Mouse (Mus musculus): Measurements from ENCODE around the gene Gm28230. TPM values are rescaled to one million over a fixed set of nuclear protein-coding genes. Genes with fewer than 3 reads are reported as not detected.

Gene Gm28230
- total RNA-seq, 2 experiments from 2014 or later, result 0.07 TPM; not detected in 1

- DNase-seq, result no peak
- intact Hi-C loops (cut with DNase I), result no loop called here
Observed at GRCm38 (mm10) chr2:74734996-74735811, 8.7 kb downstream of the Gm28230 start.

DNA sequence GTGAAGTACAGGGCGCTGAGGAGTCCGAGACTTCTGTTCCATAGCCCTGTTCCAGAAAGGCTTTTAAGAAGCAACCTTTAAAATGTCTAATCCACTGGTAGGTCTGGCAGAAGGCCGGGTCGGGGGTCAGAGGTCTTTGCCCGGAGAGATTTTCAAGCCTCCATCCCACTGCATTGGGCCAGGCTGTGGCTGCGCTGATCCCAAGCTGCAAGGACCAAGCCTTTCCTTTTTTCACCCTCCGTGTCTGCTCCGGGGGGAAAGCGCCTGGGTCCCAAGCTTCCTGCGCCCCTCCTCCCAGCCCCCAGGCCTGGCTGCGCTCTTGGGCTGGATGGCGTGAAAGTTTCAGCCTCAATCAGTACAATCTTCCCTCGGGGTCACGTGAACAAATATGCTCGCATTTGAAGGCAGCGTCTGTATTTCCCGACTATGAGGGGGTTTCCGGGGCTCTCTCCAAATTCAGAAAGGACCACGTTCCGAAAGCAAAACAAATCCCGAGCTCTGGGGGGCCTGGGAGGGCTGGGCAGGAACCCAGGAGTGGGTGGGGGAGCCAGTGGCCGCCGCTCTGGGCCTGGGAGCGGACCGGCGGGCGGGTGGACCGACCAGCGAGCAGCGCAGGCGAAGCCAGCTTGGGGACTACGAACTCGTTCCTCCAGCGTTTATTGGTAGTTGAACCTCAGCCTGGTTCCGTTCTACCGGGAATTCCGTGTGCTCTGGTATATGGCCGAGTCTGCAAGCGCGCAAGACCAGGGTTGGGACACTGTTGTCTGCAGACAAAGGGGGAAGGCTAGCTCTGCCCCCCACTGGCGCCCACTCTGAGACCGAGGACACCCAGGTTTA lies 9.5 kb downstream of the Gm28230 start:
- intact Hi-C loops (cut with DNase I), result no loop called here
- DNase-seq, result no peak

GRCm38 (mm10) chr2:74736688-74737577 lies 10.4 kb downstream of the Gm28230 start:
- intact Hi-C loops (cut with DNase I), result no loop called here
- no peak for DNase-seq

GRCm38 (mm10) chr2:74737578-74738070 lies 11.1 kb downstream of the Gm28230 start:
- no peak for DNase-seq
- intact Hi-C loops (cut with DNase I), result no loop called here

DNA sequence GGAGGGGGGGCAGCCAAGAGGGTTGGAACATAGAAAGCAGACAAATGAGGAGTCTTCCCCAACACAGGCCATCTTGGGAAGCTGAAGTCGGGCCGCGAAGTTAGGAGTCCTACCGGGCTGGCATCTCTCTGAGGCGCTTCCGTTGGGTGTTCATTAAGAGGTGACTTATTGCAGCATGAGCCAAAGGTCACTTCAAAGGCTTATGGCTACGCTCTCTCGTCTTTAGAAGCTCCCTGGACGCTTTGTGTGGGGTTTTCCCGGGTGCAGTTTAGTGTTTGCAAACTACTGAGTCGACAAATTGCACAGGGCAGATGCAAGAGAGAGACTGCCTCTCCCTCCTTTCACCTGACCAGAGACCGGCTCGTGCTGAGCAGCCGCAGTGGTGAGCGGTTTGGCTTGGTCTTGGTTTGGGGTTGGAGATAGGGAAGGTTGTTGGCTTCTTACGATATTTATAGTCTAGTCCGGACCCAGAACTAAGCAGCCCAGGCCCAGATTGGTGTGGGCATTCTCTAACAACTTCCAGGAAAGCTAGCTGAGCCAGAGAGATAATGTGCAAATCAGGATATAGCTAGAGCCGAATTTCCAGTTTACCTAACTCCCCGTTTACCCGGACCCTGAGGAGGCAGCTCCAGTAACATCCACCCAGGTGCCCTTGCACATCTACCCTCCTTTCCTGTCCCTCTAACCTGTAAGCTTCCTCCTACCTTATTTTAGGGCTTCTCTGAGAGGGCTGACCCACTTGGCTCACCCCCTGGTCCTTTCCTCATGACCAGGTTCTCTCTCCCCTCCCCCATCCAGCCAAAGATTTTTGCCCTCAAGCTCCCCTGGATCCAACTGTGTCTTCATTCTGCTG lies 12.3 kb downstream of the Gm28230 start:
- no peak for DNase-seq
- intact Hi-C loops (cut with DNase I), result no loop called here

- DNase-seq, result no peak
- intact Hi-C loops (cut with DNase I), result no loop called here
Observed at GRCm38 (mm10) chr2:74739476-74739800, 12.9 kb downstream of the Gm28230 start.

- no peak for DNase-seq
- intact Hi-C loops (cut with DNase I), result no loop called here
Observed at GRCm38 (mm10) chr2:74739869-74740268, 13.3 kb downstream of the Gm28230 start.

- intact Hi-C loops (cut with DNase I), result no loop called here
Observed at GRCm38 (mm10) chr2:74740311-74741091, 14.0 kb downstream of the Gm28230 start.

GRCm38 (mm10) chr2:74741252-74741978 lies 14.9 kb downstream of the Gm28230 start:
- intact Hi-C loops (cut with DNase I), result no loop called here
- DNase-seq, result no peak

More at GRCm38 (mm10) chr2:74740311-74741091, 14.0 kb downstream of the Gm28230 start:
- no peak for DNase-seq

GRCm38 (mm10) chr2:74741979-74742277 lies 15.4 kb downstream of the Gm28230 start:
- intact Hi-C loops (cut with DNase I), result no loop called here
- no peak for DNase-seq

- DNase-seq, result no peak
- intact Hi-C loops (cut with DNase I), result no loop called here
Observed at GRCm38 (mm10) chr2:74745540-74746297, 19.2 kb downstream of the Gm28230 start.

GRCm38 (mm10) chr2:74746298-74746921 lies 19.9 kb downstream of the Gm28230 start:
- intact Hi-C loops (cut with DNase I), result no loop called here
- no peak for DNase-seq

- intact Hi-C loops (cut with DNase I), result no loop called here
- DNase-seq, result no peak
Observed at GRCm38 (mm10) chr2:74747006-74747405, 20.5 kb downstream of the Gm28230 start.

DNA sequence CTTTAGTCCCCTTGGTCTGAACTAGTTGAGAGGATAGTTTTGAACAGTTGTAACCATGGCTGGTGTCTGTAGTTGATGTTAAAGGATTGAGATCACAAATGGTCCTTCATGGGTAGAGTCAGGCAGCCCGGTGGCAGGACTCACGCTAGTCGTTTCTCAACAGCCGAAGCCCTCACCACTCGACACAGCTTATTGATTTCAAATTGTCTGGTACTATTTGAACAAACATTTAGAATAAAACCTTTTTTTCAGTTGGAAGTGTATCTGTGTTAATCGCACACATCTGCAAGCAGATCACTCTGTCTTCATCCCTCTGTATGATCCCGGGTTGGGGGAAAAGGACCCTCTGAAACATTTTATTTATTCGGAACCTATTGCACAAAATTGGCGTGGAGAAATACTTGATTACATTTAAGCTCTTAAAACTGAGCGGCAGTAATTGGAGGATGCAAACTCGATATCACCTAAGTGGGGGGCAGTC lies 21.2 kb downstream of the Gm28230 start:
- no peak for DNase-seq
- intact Hi-C loops (cut with DNase I), result no loop called here

DNA sequence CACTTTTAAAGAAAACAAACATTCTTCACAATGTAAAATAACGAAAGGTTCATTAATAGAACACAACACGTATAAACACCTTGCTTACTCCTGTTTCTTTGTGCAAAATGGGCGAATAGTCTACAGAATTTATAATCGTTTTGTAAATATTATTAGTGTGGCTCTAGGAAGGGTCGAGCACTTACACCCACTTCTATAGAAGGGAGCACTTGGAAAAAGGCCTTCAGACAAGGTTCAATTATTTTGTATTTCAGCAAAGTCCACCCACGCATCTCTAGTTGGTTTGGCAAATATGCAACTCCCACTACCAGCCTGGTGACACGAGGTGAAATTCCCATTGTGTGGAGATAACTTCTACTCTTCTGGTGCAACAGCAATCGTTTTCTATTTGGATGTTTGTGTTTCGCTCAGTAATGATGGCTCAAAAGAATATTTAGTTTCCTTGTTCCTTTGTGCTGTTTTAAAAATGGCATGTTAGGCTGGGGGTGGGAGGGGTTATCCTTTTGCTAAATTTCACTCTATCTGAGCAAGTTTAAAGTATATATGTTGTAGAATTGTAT lies 22.0 kb downstream of the Gm28230 start:
- intact Hi-C loops (cut with DNase I), result no loop called here

GRCm38 (mm10) chr2:74749337-74750121 lies 23.0 kb downstream of the Gm28230 start:
- no peak for DNase-seq
- intact Hi-C loops (cut with DNase I), result no loop called here

More for the DNA sequence above, 22.0 kb downstream of the Gm28230 start:
- no peak for DNase-seq
